35 mouse cellular contexts compared by ENCODE assay signal in genomic region chr11:112252548-112252947, GRCm38 (mm10).
"Had no signal": no experiment of that assay in that cellular context is flagged by ENCODE, and none has a peak within 500 bp of the region (broad histone marks: within the 10 kb centered on the region; RNA-seq: fewer than 3 reads in every experiment).

No protein-coding gene starts in this region.

- H3K27me3 ChIP-seq: heart, embryonic 12.5 days; heart, embryonic 13.5 days; heart, embryonic 15.5 days; hindbrain, embryonic 12.5 days; hindbrain, embryonic 13.5 days; hindbrain, embryonic 15.5 days; intestine, embryonic 15.5 days; kidney, embryonic 15.5 days had no signal

- H3K27ac ChIP-seq: heart, embryonic 10.5 days; heart, embryonic 13.5 days; heart, embryonic 15.5 days; hindbrain, embryonic 10.5 days; hindbrain, embryonic 12.5 days; hindbrain, embryonic 13.5 days; hindbrain, embryonic 14.5 days; hindbrain, embryonic 15.5 days; hindbrain, postnatal 0 days; intestine, embryonic 15.5 days; kidney, embryonic 15.5 days; kidney, postnatal 0 days; layer of hippocampus, adult 2 months had no signal

- ATAC-seq: hindbrain, embryonic 16.5 days; hindbrain, postnatal 0 days; inflammation-experienced regulatory T-cells, adult 6 months; intestine, embryonic 15.5 days; intestine, embryonic 16.5 days; intestine, postnatal 0 days had no signal

- H3K4me3 ChIP-seq: heart, embryonic 10.5 days; heart, embryonic 12.5 days; heart, embryonic 13.5 days; heart, embryonic 15.5 days; hindbrain, embryonic 10.5 days; hindbrain, embryonic 12.5 days; hindbrain, embryonic 13.5 days; hindbrain, embryonic 15.5 days; intestine, embryonic 15.5 days; kidney, embryonic 15.5 days; layer of hippocampus, adult 2 months had no signal

- H3K9ac ChIP-seq: heart, embryonic 12.5 days; heart, embryonic 13.5 days; heart, embryonic 15.5 days; hindbrain, embryonic 12.5 days; hindbrain, embryonic 13.5 days; hindbrain, embryonic 14.5 days; hindbrain, embryonic 15.5 days; intestine, embryonic 15.5 days; kidney, embryonic 15.5 days had no signal

- H3K4me1 ChIP-seq: heart, embryonic 10.5 days; heart, embryonic 12.5 days; heart, embryonic 13.5 days; heart, embryonic 15.5 days; hindbrain, embryonic 10.5 days; hindbrain, embryonic 12.5 days; hindbrain, embryonic 13.5 days; hindbrain, embryonic 15.5 days; intestine, embryonic 15.5 days; kidney, embryonic 15.5 days had no signal

- H3K9me3 ChIP-seq: heart, embryonic 10.5 days; heart, embryonic 12.5 days; heart, embryonic 13.5 days; heart, embryonic 15.5 days; hindbrain, embryonic 10.5 days; hindbrain, embryonic 12.5 days; hindbrain, embryonic 13.5 days; hindbrain, embryonic 15.5 days; intestine, embryonic 15.5 days; kidney, embryonic 15.5 days had no signal

- H3K4me2 ChIP-seq: heart, embryonic 11.5 days; heart, embryonic 12.5 days; heart, embryonic 13.5 days; heart, embryonic 15.5 days; hindbrain, embryonic 12.5 days; hindbrain, embryonic 13.5 days; hindbrain, embryonic 14.5 days; hindbrain, embryonic 15.5 days; intestine, embryonic 15.5 days; kidney, embryonic 15.5 days had no signal

- H3K36me3 ChIP-seq: heart, embryonic 10.5 days; heart, embryonic 12.5 days; heart, embryonic 13.5 days; heart, embryonic 15.5 days; hindbrain, embryonic 10.5 days; hindbrain, embryonic 12.5 days; hindbrain, embryonic 13.5 days; hindbrain, embryonic 15.5 days; intestine, embryonic 15.5 days; kidney, embryonic 15.5 days had no signal

- DNase-seq: heart, postnatal 10 days; heart, postnatal 14 days; heart, postnatal 36 days; heart, postnatal 4 days; kidney, adult 11 months; kidney, adult 18-20 months; kidney, adult 2 months; kidney, adult 8-10 months; kidney, adult 9 months; kidney, postnatal 10 days; kidney, postnatal 14 days; kidney, postnatal 25 days; kidney, postnatal 36 days; kidney, postnatal 4 days; layer of hippocampus, adult 9-11 months; layer of hippocampus, postnatal 36 days had no signal
